ENCODE assay signal across 8 mouse cellular contexts in genomic region chr9:44882436-44882980, GRCm38 (mm10). TPM values are rescaled to one million over a fixed set of nuclear protein-coding genes. Genes with fewer than 3 reads are reported as not detected.
DNase-seq lines count a peak whose midpoint lies in the region; ATAC-seq and TF ChIP-seq lines count a peak whose summit lies in the region.

No protein-coding gene starts in this region.

- ATAC-seq in intestine, embryonic 15.5 days: peak; percentile 43; the same call in 1 of the 2 replicates
- peak; percentile 34; the same call in 1 of the 2 replicates for ATAC-seq in monocyte, adult 5-6 weeks (replicated peaks; ENCODE audit: insufficient number of reproducible peaks, low FRiP score, low TSS enrichment, poor library complexity, severe bottlenecking)

- no peaks in the 10 kb centered on the region for H3K36me3 ChIP-seq in intestine, embryonic 15.5 days
- H3K36me3 ChIP-seq in testis, adult 2 months (ENCODE audit: control insufficient read depth, insufficient read depth, low read length): no peaks in the 10 kb centered on the region

- under 1% methylated on average over 26 of the region's 27 CpGs for WGBS in intestine, embryonic 15.5 days

- TF ChIP-seq POLR2A in testis, adult 2 months (IDR thresholded peaks at IDR 0.05; ENCODE audit: control insufficient read depth, low read depth, low read length): no peak

- H3K4me3 ChIP-seq in intestine, embryonic 15.5 days (replicated peaks): peak overlapping the region; percentile 99
- H3K4me3 ChIP-seq in testis, adult 2 months (ENCODE audit: control insufficient read depth, low read depth, low read length): peak overlapping the region; percentile 79

- H3K27ac ChIP-seq in intestine, embryonic 15.5 days: peak overlapping the region; percentile 98
- no peak overlapping the region for H3K27ac ChIP-seq in testis, adult 2 months (ENCODE audit: control insufficient read depth, insufficient read depth, low read depth, low read length)

- no peaks in the 10 kb centered on the region for H3K27me3 ChIP-seq in intestine, embryonic 15.5 days (replicated peaks)
- no peaks in the 10 kb centered on the region for H3K27me3 ChIP-seq in testis, adult 2 months (ENCODE audit: control insufficient read depth, insufficient read depth, low read length)

- H3K9me3 ChIP-seq in intestine, embryonic 15.5 days: no peaks in the 10 kb centered on the region

- H3K4me1 ChIP-seq in intestine, embryonic 15.5 days (replicated peaks): peaks cover 31% of the 10 kb centered on the region
- H3K4me1 ChIP-seq in testis, adult 2 months (ENCODE audit: control insufficient read depth, insufficient read depth, low read length): no peaks in the 10 kb centered on the region; the same call in none of the 2 replicates

- H3K4me2 ChIP-seq in intestine, embryonic 15.5 days (replicated peaks): peak overlapping the region; percentile 99

- no peak for TF ChIP-seq CTCF in testis, adult 2 months (IDR thresholded peaks at IDR 0.05; ENCODE audit: control insufficient read depth, insufficient read depth, insufficient replicate concordance, low read depth, low read length)

- peak; percentile 6 to 38 for DNase-seq in urinary bladder, adult 18-20 months (ENCODE audit: low spot score in 2 of 2)
- no peak for DNase-seq in urinary bladder, postnatal 10 days (ENCODE audit: low spot score)
- DNase-seq in cerebellum, postnatal 25 days: peak; percentile 69 to 71
- DNase-seq in gastrocnemius, postnatal 10 days: peak; percentile 41
- peak; percentile 43 for DNase-seq in liver

- peak overlapping the region; percentile 78 for H3K9ac ChIP-seq in intestine, embryonic 15.5 days

RNA-seq across cellular contexts. Expression of gene Kmt2a, which starts 1.4 kb away (rescaled TPM):
- total RNA-seq in gastrocnemius, postnatal 10 days (2021): 10 to 100 TPM; 15.1 to 21.3 TPM
- polyA plus RNA-seq in intestine, embryonic 15.5 days (2015; fragmentation: Nextera tagmentation; extraction: Ambion mirVana): 11.5 and 13.1 TPM in 2 replicates
- 11.5 to 40.0 TPM (median 13.4 TPM) in 3 replicates for total RNA-seq in monocyte, adult 5-6 weeks (2017)
- 3.4 and 4.9 TPM in 2 replicates for polyA plus RNA-seq in testis, adult 2 months (2012; rRNA removed)

RNA-seq across cellular contexts. Expression of gene Atp5l, which starts 38.0 kb away (rescaled TPM):
- total RNA-seq in gastrocnemius, postnatal 10 days (2021): 100 to 1,000 TPM; 647 to 794 TPM
- 920 and 926 TPM in 2 replicates for polyA plus RNA-seq in intestine, embryonic 15.5 days (2015; fragmentation: Nextera tagmentation; extraction: Ambion mirVana)
- 129 to 228 TPM (median 191 TPM) in 3 replicates for total RNA-seq in monocyte, adult 5-6 weeks (2017)
- 134 and 141 TPM in 2 replicates for polyA plus RNA-seq in testis, adult 2 months (2012; rRNA removed)
